Mouse (Mus musculus) gonadal fat pad, adult 2 months (tissue): ENCODE measurements around the gene Olfr71. TPM values are rescaled to one million over a fixed set of nuclear protein-coding genes. Genes with fewer than 3 reads are reported as not detected.

Experiments used
- DNase-seq: peaks from one replicate; pipeline ENCODE4 v3.0.0-alpha.2; 2012; ENCODE audit warnings: low read depth
- polyA plus RNA-seq: library from polyadenylated mRNA; depleted of rRNA; stranded (reverse); fragments of >200 nt; gene quantifications from 2 replicates; pipeline ENCODE4 v1.2.3, GENCODE M21; 2012; rRNA removed

Olfr71 gene
- polyA plus RNA-seq, result not detected in 2 replicates

GRCm38 (mm10) chr4:43709869-43710268, at the start of gene Olfr71:
TSS of gene Olfr71 (minus strand) at chr4:43710255.
- DNase-seq, result no peak

- DNase-seq, result no peak
Measured at GRCm38 (mm10) chr4:43757213-43757612, 47.2 kb upstream of the Olfr71 start.

GRCm38 (mm10) chr4:43745187-43745586, 35.1 kb upstream of the Olfr71 start:
- DNase-seq, result no peak

- no peak for DNase-seq
Measured at GRCm38 (mm10) chr4:43743099-43743498, 33.0 kb upstream of the Olfr71 start.

GRCm38 (mm10) chr4:43742637-43743036, 32.6 kb upstream of the Olfr71 start:
- no peak for DNase-seq

GRCm38 (mm10) chr4:43741526-43741925, 31.5 kb upstream of the Olfr71 start:
- DNase-seq, result no peak

- DNase-seq, result no peak
Measured at GRCm38 (mm10) chr4:43738989-43739674, 29.1 kb upstream of the Olfr71 start.

- no peak for DNase-seq
Measured at GRCm38 (mm10) chr4:43737144-43737543, 27.1 kb upstream of the Olfr71 start.

GRCm38 (mm10) chr4:43733186-43733585, 23.1 kb upstream of the Olfr71 start:
- DNase-seq, result no peak

- no peak for DNase-seq
Measured at GRCm38 (mm10) chr4:43732171-43732570, 22.1 kb upstream of the Olfr71 start.

GRCm38 (mm10) chr4:43730750-43731297, 20.8 kb upstream of the Olfr71 start:
- no peak for DNase-seq

- DNase-seq, result no peak
Measured at GRCm38 (mm10) chr4:43729794-43730550, 19.9 kb upstream of the Olfr71 start, which contains the start of gene Spaar. TSS of gene Spaar (plus strand) at chr4:43730034.

- no peak for DNase-seq
Measured at GRCm38 (mm10) chr4:43729126-43729525, 19.1 kb upstream of the Olfr71 start.

- no peak for DNase-seq
Measured at GRCm38 (mm10) chr4:43728576-43728954, 18.5 kb upstream of the Olfr71 start.

- DNase-seq, result no peak
Measured at GRCm38 (mm10) chr4:43727718-43728575, 17.9 kb upstream of the Olfr71 start.

GRCm38 (mm10) chr4:43726995-43727394, 16.9 kb upstream of the Olfr71 start, which contains the start of gene Hrct1:
TSS of gene Hrct1 (plus strand) at chr4:43727188.
- no peak for DNase-seq

GRCm38 (mm10) chr4:43726228-43726993, 16.4 kb upstream of the Olfr71 start:
- DNase-seq, result no peak

GRCm38 (mm10) chr4:43724764-43725163, 14.7 kb upstream of the Olfr71 start:
- DNase-seq, result no peak

- no peak for DNase-seq
Measured at GRCm38 (mm10) chr4:43722191-43722590, 12.1 kb upstream of the Olfr71 start.

- no peak for DNase-seq
Measured at GRCm38 (mm10) chr4:43720491-43721228, 10.6 kb upstream of the Olfr71 start.
